Mouse (Mus musculus) brown adipose tissue, adult 24 weeks (tissue): ENCODE data around the gene Saa2. TPM values are rescaled to one million over a fixed set of nuclear protein-coding genes. Genes with fewer than 3 reads are reported as not detected.
A peak's percentile ranks its signal among the peaks of the same experiment; 100 is the strongest.

ENCODE experiments used
- H3K27ac ChIP-seq: fragments of 200-500 bp; replicated peaks from 2 replicates; pipeline ENCODE4 v1.5.1; 2012; ENCODE audit warnings: low read depth, mild to moderate bottlenecking, low read length
- H3K4me1 ChIP-seq: fragments of 200-500 bp; 2 replicates; pipeline ENCODE4 v1.6.1; 2012; ENCODE audit warnings: low read length, mixed read lengths; ENCODE audit not compliant: control insufficient read depth, insufficient read depth, insufficient read length
- H3K4me3 ChIP-seq: fragments of 200-500 bp; 2 replicates; pipeline ENCODE4 v1.5.1; 2012; ENCODE audit warnings: low read depth, mild to moderate bottlenecking, low read length, moderate library complexity; ENCODE audit not compliant: insufficient read depth
- polyA plus RNA-seq: library from polyadenylated mRNA; stranded (reverse); fragments of >200 nt; gene quantifications from 2 replicates; pipeline ENCODE4 v1.2.4, GENCODE M21; 2012; ENCODE audit not compliant: missing spikeins, insufficient read depth, insufficient read length

Saa2 gene
- polyA plus RNA-seq, 1 experiment, result not detected

- Histone ChIP-seq H3K27ac (peak within 1 kb of the TSS; percentile 99), H3K4me1 (peaks cover 6% of the 10 kb centered on the region; the same call in 1 of the 2 replicates)
Observed at GRCm38 (mm10) chr7:46795287-46796205, 44.0 kb downstream of the Saa2 start, which contains the start of the genes Hps5 and Gtf2h1. TSS of gene Hps5 (minus strand) at chr7:46796064. TSS of gene Gtf2h1 (plus strand) at chr7:46796103.

DNA sequence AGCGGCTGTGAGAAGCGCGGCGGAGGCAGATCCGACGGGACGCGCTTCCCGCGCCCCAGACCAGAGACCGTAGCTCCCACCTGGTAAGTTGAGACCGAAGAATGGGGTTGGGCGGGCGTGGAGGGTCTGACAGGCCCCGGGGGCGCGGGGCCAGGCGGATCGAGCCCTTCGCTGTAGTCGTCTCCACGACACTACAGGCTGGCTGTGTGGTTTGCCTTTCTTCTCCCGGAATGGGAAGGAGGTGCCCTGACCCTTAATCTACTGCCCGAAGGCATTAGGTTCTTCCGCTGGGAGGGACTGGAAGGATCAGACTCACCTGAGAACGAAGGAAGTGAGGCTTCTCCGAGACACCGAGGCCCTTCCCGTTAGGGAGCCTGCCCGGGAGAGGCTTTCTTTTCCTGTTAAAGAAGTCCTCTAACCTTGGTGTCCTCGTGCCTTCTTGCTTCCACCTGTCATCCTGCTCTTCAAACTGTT, 44.7 kb downstream of the Saa2 start:
- H3K4me3 ChIP-seq, result peak overlapping the region; percentile 90
- H3K27ac ChIP-seq, result peak overlapping the region; percentile 59
- peaks cover 6% of the 10 kb centered on the region; the same call in 1 of the 2 replicates for H3K4me1 ChIP-seq

More at GRCm38 (mm10) chr7:46795287-46796205, 44.0 kb downstream of the Saa2 start, which contains the start of the genes Hps5 and Gtf2h1:
- peak within 1 kb of the TSS; percentile 90 for H3K4me3 ChIP-seq

- H3K4me1 ChIP-seq, result peaks cover 6% of the 10 kb centered on the region; the same call in 1 of the 2 replicates
- H3K4me3 ChIP-seq, result peak overlapping the region; percentile 90
- H3K27ac ChIP-seq, result no peak overlapping the region
Observed at GRCm38 (mm10) chr7:46796779-46797178, 45.2 kb downstream of the Saa2 start.

Other genes with a start within 250 kb of the Saa2 start
- 3.5 and 5.0 TPM in 2 replicates for gene Sergef, start 112.0 kb upstream of the Saa2 start, polyA plus RNA-seq
- not detected in 2 replicates for gene Tph1, start 79.3 kb upstream of the Saa2 start, polyA plus RNA-seq
- 3.2 and 4.4 TPM in 2 replicates for gene Saal1, start 41.1 kb upstream of the Saa2 start, polyA plus RNA-seq
- gene Saa3, start 36.1 kb upstream of the Saa2 start, polyA plus RNA-seq, result 3.2 TPM in 1 of 2 replicates, not detected in the other
- gene Saa4, start 19.2 kb upstream of the Saa2 start, polyA plus RNA-seq, result 0.48 TPM in 1 of 2 replicates, not detected in the other
- not detected in 2 replicates for gene Saa1, start 8.8 kb upstream of the Saa2 start, polyA plus RNA-seq
- 11.9 and 13.5 TPM in 2 replicates for gene Hps5, start 44.3 kb downstream of the Saa2 start, polyA plus RNA-seq
- gene Gtf2h1, start 44.3 kb downstream of the Saa2 start, polyA plus RNA-seq, result 17.6 and 24.3 TPM in 2 replicates
- 1,796 and 2,267 TPM in 2 replicates for gene Ldha, start 89.7 kb downstream of the Saa2 start, polyA plus RNA-seq
- gene Ldhc, start 109.4 kb downstream of the Saa2 start, polyA plus RNA-seq, result not detected in 2 replicates
- 91.6 and 103 TPM in 2 replicates for gene Tsg101, start 168.2 kb downstream of the Saa2 start, polyA plus RNA-seq
- 9.3 and 12.4 TPM in 2 replicates for gene Uevld, start 206.7 kb downstream of the Saa2 start, polyA plus RNA-seq
- not detected in 2 replicates for gene Gm9999, start 231.8 kb downstream of the Saa2 start, polyA plus RNA-seq